Mouse (Mus musculus) embryonic facial prominence, embryonic 10.5 days (tissue): ENCODE results near the gene Ascc2. TPM values are rescaled to one million over a fixed set of nuclear protein-coding genes. Genes with fewer than 3 reads are reported as not detected.
A peak's percentile ranks its signal among the peaks of the same experiment; 100 is the strongest.
"Not testable (repeated sequence)": the region's sequence is repeated elsewhere in the genome, so short reads cannot be mapped to it uniquely, and the experiment has no call there.

Source experiments
- DNase-seq: peaks from one replicate; pipeline ENCODE4 v3.0.0-alpha.2; 2017; ENCODE audit warnings: low spot score
- H3K27ac ChIP-seq: fragments of 300-500 bp; sonication (generic); replicated peaks from 2 replicates; pipeline ENCODE4 v1.5.1; 2016; ENCODE audit warnings: mild to moderate bottlenecking
- H3K27me3 ChIP-seq: fragments of 300-500 bp; sonication (generic); replicated peaks from 2 replicates; pipeline ENCODE4 v1.6.1; 2016; ENCODE audit warnings: low read depth, mild to moderate bottlenecking; ENCODE audit not compliant: poor library complexity, severe bottlenecking
- H3K36me3 ChIP-seq: fragments of 300-500 bp; sonication (generic); replicated peaks from 2 replicates; pipeline ENCODE4 v1.6.1; 2016; ENCODE audit warnings: mild to moderate bottlenecking, moderate library complexity
- H3K4me1 ChIP-seq: fragments of 300-500 bp; sonication (generic); 2 replicates; pipeline ENCODE4 v1.6.1; 2016
- H3K4me3 ChIP-seq: fragments of 300-500 bp; sonication (generic); 2 replicates; pipeline ENCODE4 v1.5.1; 2016; ENCODE audit warnings: mild to moderate bottlenecking, moderate library complexity
- H3K9me3 ChIP-seq: fragments of 300-500 bp; sonication (generic); 2 replicates; pipeline ENCODE4 v1.6.1; 2016; ENCODE audit warnings: mild to moderate bottlenecking
- WGBS: fragments of 180-500 bp; shearing (Covaris S2); methylation state at CpG from one replicate; pipeline ENCODE4 v1.1.7; 2016; 5-methylcytosine and 5-hydroxymethylcytosine counted together
- polyA plus RNA-seq: library from polyadenylated mRNA; unstranded; fragments of >200 nt; fragmentation: Nextera tagmentation; extraction: Ambion mirVana; gene quantifications from 2 replicates; pipeline ENCODE4 v1.2.1, GENCODE M21; 2016

The Ascc2 gene
- polyA plus RNA-seq, 1 experiment from 2014 or later, result 42.2 TPM

DNA sequence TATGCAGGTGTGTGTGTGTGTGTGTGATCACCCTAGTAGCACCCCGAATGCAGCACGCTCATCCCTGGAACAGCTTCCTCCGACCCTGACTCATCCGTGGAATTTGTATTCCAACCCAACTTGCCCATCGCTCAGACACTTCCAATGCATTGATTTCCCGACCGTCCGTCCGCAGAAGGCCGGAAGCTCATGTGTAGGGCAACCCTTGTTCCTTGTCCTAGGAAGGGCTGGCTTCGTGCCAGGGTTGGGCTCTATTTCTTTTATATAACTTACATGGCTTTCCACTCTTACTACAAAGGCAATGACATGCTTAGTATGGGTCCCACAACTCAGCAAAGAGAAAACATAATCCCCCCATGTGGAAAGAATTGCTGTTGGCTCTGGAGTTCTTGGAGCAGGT lies 54.6 kb downstream of the Ascc2 start:
- H3K9me3 ChIP-seq, result no peaks in the 10 kb centered on the region
- no peak overlapping the region for H3K27ac ChIP-seq
- no peaks in the 10 kb centered on the region for H3K27me3 ChIP-seq
- H3K36me3 ChIP-seq, result no peaks in the 10 kb centered on the region
- no peaks in the 10 kb centered on the region for H3K4me1 ChIP-seq
- no peak overlapping the region for H3K4me3 ChIP-seq
- no peak for DNase-seq
- 91% methylated on average over 11 of the region's 11 CpGs for WGBS

DNA sequence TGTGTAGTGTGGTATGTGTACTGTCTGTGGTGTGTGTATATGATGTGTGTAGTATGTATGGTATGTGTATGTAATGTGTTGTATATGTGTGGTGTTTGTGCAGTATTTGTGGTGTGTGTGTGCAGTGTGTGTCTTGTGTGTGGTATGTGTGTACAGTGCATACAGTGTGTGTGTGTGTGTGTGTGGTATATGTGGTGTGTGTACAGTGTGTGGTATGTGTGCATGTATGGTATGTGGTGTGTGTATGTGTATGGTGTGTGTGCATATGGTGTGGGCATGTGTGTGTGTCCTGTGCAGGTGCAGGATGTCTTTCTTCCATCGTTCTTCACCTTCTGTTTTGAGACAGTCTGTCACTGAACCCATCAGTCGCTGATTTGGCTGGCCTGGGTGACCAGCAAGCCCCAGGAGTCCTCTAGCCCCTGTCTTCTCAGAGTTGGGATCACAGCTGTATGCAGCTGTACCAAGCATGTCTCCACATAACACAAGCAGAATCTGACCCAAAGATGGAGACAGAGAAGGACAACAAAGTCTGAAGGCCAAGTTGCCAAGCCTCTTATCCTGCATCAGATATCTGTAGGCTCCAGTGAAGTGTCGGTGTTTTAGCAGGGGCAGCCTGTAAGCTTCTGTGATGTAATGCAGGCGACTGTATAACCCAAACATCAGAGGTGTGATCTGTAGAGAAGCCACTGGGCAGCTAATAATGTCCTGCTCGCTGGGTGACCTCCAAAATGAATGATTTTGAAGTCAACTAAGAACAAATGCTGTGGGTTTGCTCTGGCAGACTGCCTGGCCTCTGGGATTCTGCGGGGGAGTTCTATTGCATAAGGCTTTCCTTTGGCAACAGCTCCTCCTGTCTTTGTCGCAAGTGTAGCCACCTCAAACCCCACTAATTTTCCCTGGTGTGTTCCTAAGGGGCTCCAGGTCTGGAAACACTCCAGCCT lies 59.8 kb downstream of the Ascc2 start:
- Histone ChIP-seq H3K4me1 (no peaks in the 10 kb centered on the region), H3K27me3 (no peaks in the 10 kb centered on the region), H3K36me3 (peaks cover 29% of the 10 kb centered on the region), H3K4me3 (no peak overlapping the region), H3K9me3 (no peaks in the 10 kb centered on the region), H3K27ac (no peak overlapping the region)
- no peak for DNase-seq
- 66% methylated on average over 7 of the region's 7 CpGs for WGBS

- peaks cover 32% of the 10 kb centered on the region for H3K36me3 ChIP-seq
- H3K9me3 ChIP-seq, result no peaks in the 10 kb centered on the region
- H3K4me1 ChIP-seq, result peaks cover 19% of the 10 kb centered on the region
- no peak overlapping the region for H3K4me3 ChIP-seq
- no peak for DNase-seq
- H3K27me3 ChIP-seq, result no peaks in the 10 kb centered on the region
- WGBS, result 88% methylated on average over 8 of the region's 8 CpGs
- no peak overlapping the region for H3K27ac ChIP-seq
These were observed 63.2 kb downstream of the Ascc2 start for GRCm38 (mm10) chr11:4700726-4701125.

DNA sequence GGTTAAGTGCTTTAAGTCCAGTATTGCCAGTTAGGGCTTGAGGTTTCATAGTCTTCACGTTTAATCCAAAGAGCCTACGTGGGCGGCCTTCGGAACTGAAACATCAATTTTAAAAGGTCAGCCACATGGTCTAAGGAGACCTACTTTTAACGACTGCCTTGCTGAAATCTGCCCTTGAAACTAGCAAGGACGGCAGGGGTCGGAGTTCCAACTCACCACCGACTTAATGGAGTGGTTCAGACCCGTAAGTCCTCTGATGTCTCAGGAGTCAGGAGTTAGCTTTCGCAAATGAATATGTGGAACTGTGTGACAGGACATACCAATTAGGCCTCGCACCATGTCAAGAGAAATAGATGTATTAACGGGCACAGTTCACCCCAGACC lies 66.1 kb downstream of the Ascc2 start:
- Histone ChIP-seq H3K27ac (peak overlapping the region; percentile 92), H3K4me3 (peak overlapping the region; percentile 83)

DNA sequence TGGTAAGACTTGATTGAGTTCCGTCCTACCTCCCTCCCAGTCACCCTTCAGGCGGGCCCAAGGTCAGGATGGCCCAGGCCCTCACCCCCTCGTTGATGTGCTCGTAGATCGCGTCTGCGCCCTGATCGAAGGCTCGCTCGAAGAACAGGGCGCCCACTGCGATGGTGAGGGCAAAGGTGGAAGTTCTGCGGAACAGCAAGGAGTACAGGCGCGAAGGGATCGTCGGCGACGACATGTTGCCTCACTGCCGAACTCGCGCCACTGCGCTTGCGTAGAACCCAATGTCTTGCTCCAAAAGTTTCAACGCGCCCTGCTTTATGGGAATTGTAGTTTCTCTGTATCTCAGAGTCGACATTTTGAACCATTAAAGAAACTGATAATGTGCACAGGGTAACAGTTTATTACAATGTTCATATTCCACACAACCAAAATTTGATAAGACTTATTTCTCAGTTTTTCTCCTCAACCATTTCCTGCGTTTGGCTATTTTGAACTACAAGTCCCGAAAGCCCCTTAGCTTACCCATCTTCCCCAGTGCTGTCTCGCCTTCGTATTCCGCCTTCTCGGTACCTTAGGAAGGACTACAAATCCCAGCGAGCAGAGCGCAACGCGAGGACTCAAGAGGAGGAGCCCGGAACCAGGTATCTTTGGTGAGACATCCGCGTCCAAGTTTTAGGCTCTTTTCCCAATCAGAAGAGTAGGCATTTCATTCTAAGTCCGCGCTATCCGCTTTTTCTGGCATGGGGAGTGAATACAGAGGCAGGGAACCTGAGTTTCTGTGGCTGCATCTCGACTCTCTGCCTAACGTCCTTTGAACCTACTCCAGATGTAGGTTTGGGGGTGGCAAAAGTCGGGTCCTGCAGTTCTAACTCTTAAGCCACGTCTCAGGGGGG lies 66.8 kb downstream of the Ascc2 start, which contains the start of the genes Uqcr10 and Zmat5:
Uqcr10 (minus strand) TSS at position 271 of the 893 bp plus-strand sequence.
Zmat5 (plus strand) TSS at position 607 of the 893 bp plus-strand sequence.
- Histone ChIP-seq H3K9me3 (no peaks in the 10 kb centered on the region), H3K4me3 (peak within 1 kb of the TSS; percentile 83), H3K36me3 (peaks cover 31% of the 10 kb centered on the region), H3K4me1 (peaks cover 19% of the 10 kb centered on the region), H3K27ac (peak within 1 kb of the TSS; percentile 92), H3K27me3 (no peaks in the 10 kb centered on the region)
- WGBS, result under 1% methylated on average over 47 of the region's 47 CpGs
- peak; percentile 90 for DNase-seq

More for the DNA sequence above, 66.1 kb downstream of the Ascc2 start:
- Histone ChIP-seq H3K9me3 (no peaks in the 10 kb centered on the region), H3K4me1 (peaks cover 19% of the 10 kb centered on the region), H3K27me3 (no peaks in the 10 kb centered on the region), H3K36me3 (peaks cover 32% of the 10 kb centered on the region)
- WGBS, result 8% methylated on average over 12 of the region's 12 CpGs
- DNase-seq, result no peak

GRCm38 (mm10) chr11:4705178-4705577 lies 67.6 kb downstream of the Ascc2 start:
- H3K9me3 ChIP-seq, result no peaks in the 10 kb centered on the region
- peak overlapping the region; percentile 83 for H3K4me3 ChIP-seq
- DNase-seq, result no peak
- no peaks in the 10 kb centered on the region for H3K27me3 ChIP-seq
- WGBS, result 9% methylated on average over 4 of the region's 4 CpGs
- peak overlapping the region; percentile 92 for H3K27ac ChIP-seq
- peaks cover 19% of the 10 kb centered on the region for H3K4me1 ChIP-seq
- H3K36me3 ChIP-seq, result peaks cover 23% of the 10 kb centered on the region

DNA sequence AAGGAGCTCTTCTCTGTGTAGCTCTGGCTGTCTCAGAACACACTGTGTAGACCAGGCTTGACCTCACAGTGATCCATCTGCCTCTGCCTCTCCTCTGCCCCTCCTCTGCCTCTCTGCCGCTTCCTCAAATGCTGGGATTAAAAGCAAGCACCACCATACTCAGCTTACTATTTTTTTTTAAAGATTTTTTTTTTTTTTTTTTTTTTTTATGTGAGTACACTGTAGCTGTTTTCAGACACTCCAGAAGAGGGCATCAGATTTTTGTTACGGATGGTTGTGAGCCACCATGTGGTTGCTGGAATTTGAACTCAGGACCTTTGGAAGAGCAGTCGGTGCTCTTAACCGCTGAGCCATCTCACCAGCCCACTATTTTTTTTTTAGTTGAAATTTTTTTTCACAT lies 72.6 kb downstream of the Ascc2 start:
- H3K27ac ChIP-seq, H3K4me3 ChIP-seq, DNase-seq, H3K9me3 ChIP-seq, H3K4me1 ChIP-seq, H3K36me3 ChIP-seq, H3K27me3 ChIP-seq: not testable (repeated sequence)
- 91% methylated on average over 4 of the region's 4 CpGs for WGBS

GRCm38 (mm10) chr11:4712822-4713221 lies 75.3 kb downstream of the Ascc2 start:
- DNase-seq, result no peak
- Histone ChIP-seq H3K4me3 (no peak overlapping the region), H3K4me1 (no peaks in the 10 kb centered on the region), H3K36me3 (no peaks in the 10 kb centered on the region), H3K27me3 (no peaks in the 10 kb centered on the region), H3K27ac (no peak overlapping the region), H3K9me3 (no peaks in the 10 kb centered on the region)

GRCm38 (mm10) chr11:4714727-4715126 lies 77.2 kb downstream of the Ascc2 start:
- DNase-seq, result no peak
- Histone ChIP-seq H3K36me3 (no peaks in the 10 kb centered on the region), H3K4me3 (no peak overlapping the region), H3K4me1 (peaks cover 4% of the 10 kb centered on the region; the same call in 1 of the 2 replicates), H3K27ac (no peak overlapping the region), H3K9me3 (no peaks in the 10 kb centered on the region), H3K27me3 (no peaks in the 10 kb centered on the region)
- 90% methylated on average over 4 of the region's 4 CpGs for WGBS

- Histone ChIP-seq H3K4me1 (peaks cover 8% of the 10 kb centered on the region; the same call in 1 of the 2 replicates), H3K27me3 (no peaks in the 10 kb centered on the region), H3K9me3 (no peaks in the 10 kb centered on the region), H3K4me3 (no peak overlapping the region), H3K36me3 (no peaks in the 10 kb centered on the region), H3K27ac (no peak overlapping the region)
- DNase-seq, result no peak
- WGBS, result 86% methylated on average over 4 of the region's 4 CpGs
These were observed 78.0 kb downstream of the Ascc2 start for GRCm38 (mm10) chr11:4715596-4715995.

GRCm38 (mm10) chr11:4716530-4717236 lies 79.1 kb downstream of the Ascc2 start:
- WGBS, result 85% methylated on average over 5 of the region's 5 CpGs
- Histone ChIP-seq H3K27ac (no peak overlapping the region), H3K4me3 (no peak overlapping the region), H3K4me1 (peaks cover 14% of the 10 kb centered on the region; the same call in 1 of the 2 replicates), H3K9me3 (no peaks in the 10 kb centered on the region), H3K27me3 (no peaks in the 10 kb centered on the region), H3K36me3 (no peaks in the 10 kb centered on the region)
- DNase-seq, result no peak

- no peaks in the 10 kb centered on the region for H3K27me3 ChIP-seq
These were observed 81.0 kb downstream of the Ascc2 start for GRCm38 (mm10) chr11:4718548-4718947.

More at GRCm38 (mm10) chr11:4718548-4718947, 81.0 kb downstream of the Ascc2 start:
- H3K4me1 ChIP-seq, result peaks cover 14% of the 10 kb centered on the region; the same call in 1 of the 2 replicates
- H3K27ac ChIP-seq, result no peak overlapping the region
- no peaks in the 10 kb centered on the region for H3K9me3 ChIP-seq
- no peak for DNase-seq
- no peak overlapping the region for H3K4me3 ChIP-seq
- WGBS, result 88% methylated on average over 5 of the region's 5 CpGs
- H3K36me3 ChIP-seq, result peaks cover 13% of the 10 kb centered on the region
